Comparison of ENCODE assay signal across 8 mouse cellular contexts in the genomic region with DNA sequence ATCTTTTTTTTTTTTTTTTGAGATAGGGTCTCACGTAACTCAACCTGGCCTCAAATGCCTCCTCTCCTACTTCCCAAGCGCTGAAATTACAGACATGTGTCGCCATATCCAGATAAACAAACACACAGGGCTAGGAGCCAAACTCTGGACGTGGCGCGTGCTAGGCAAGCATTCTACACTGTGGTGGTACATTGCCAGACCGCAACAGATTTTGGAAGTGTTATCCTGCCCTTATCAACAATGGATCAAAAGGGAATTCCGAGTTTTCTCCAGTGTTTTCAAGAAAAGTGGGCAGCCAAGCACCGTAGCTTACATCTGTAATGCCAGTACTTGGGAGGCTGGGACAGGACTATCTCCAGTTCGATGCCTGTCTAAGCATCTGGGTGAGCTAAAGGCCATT. TPM values are rescaled to one million over a fixed set of nuclear protein-coding genes. Genes with fewer than 3 reads are reported as not detected.
DNase-seq lines count a peak whose midpoint lies in the region; ATAC-seq lines count a peak whose summit lies in the region.

No protein-coding gene starts in this region.

- H3K4me1 ChIP-seq in forebrain, embryonic 11.5 days (replicated peaks; ENCODE audit: control insufficient read depth, insufficient read depth, low read length): no peaks in the 10 kb centered on the region
- H3K4me1 ChIP-seq in liver, embryonic 12.5 days: peaks cover 54% of the 10 kb centered on the region

- WGBS in forebrain, embryonic 11.5 days: 43% methylated on average over 10 of the region's 10 CpGs
- 27% methylated on average over 10 of the region's 10 CpGs for WGBS in liver, embryonic 12.5 days (ENCODE audit: insufficient replicate concordance)

- H3K27me3 ChIP-seq in forebrain, embryonic 11.5 days (ENCODE audit: control insufficient read depth, insufficient read depth, low read length): no peaks in the 10 kb centered on the region
- H3K27me3 ChIP-seq in liver, embryonic 12.5 days (replicated peaks): no peaks in the 10 kb centered on the region

- no peak overlapping the region for H3K27ac ChIP-seq in forebrain, embryonic 11.5 days (ENCODE audit: low read depth, low read length)
- H3K27ac ChIP-seq in liver, embryonic 12.5 days: no peak overlapping the region

- no peaks in the 10 kb centered on the region for H3K36me3 ChIP-seq in forebrain, embryonic 11.5 days (ENCODE audit: control insufficient read depth, insufficient read depth, low read length)
- H3K36me3 ChIP-seq in liver, embryonic 12.5 days: peaks cover 20% of the 10 kb centered on the region

- H3K4me2 ChIP-seq in forebrain, embryonic 11.5 days (ENCODE audit: low read depth, low read length, severe bottlenecking): peak overlapping the region; percentile 59
- peak overlapping the region; percentile 83 for H3K4me2 ChIP-seq in liver, embryonic 12.5 days

- DNase-seq in cerebellum, postnatal 14 days: peak; percentile 41 to 62
- no peak for DNase-seq in cerebellum, adult 11 months
- peak; percentile 35 for DNase-seq in 3T3-L1 (ENCODE audit: low read depth, low spot score)
- DNase-seq in forebrain, embryonic 11.5 days (ENCODE audit: low spot score): no peak
- no peak for DNase-seq in layer of hippocampus, postnatal 36 days
- no peak for DNase-seq in ovary, postnatal 10 days (ENCODE audit: low spot score)
- no peak for DNase-seq in B cell, adult 2 months

- no peaks in the 10 kb centered on the region for H3K9me3 ChIP-seq in forebrain, embryonic 11.5 days (ENCODE audit: control insufficient read depth, low read length)
- no peaks in the 10 kb centered on the region for H3K9me3 ChIP-seq in liver, embryonic 12.5 days (replicated peaks)

- H3K9ac ChIP-seq in forebrain, embryonic 11.5 days (ENCODE audit: low read length): peak overlapping the region; percentile 66
- H3K9ac ChIP-seq in liver, embryonic 12.5 days: peak overlapping the region; percentile 66

- peak overlapping the region; percentile 67 for H3K4me3 ChIP-seq in forebrain, embryonic 11.5 days (ENCODE audit: low read depth, low read length)
- peak overlapping the region; percentile 77 for H3K4me3 ChIP-seq in liver, embryonic 12.5 days

- no peak for ATAC-seq in forebrain, embryonic 11.5 days (replicated peaks; ENCODE audit: low FRiP score)
- no peak for ATAC-seq in liver, embryonic 12.5 days

RNA-seq across cellular contexts. Expression of gene Bckdha, which starts 1.0 kb away (rescaled TPM):
- 30.5 and 38.0 TPM in 2 replicates for polyA plus RNA-seq in forebrain, embryonic 11.5 days (2014; fragmentation: Nextera tagmentation; extraction: Ambion mirVana)
- polyA plus RNA-seq in liver, embryonic 12.5 days (2016; fragmentation: Nextera tagmentation; extraction: Ambion mirVana): 21.0 and 21.7 TPM in 2 replicates
- total RNA-seq in layer of hippocampus, postnatal 36 days (2021): 10 to 100 TPM; 36.7 to 38.3 TPM

RNA-seq across cellular contexts. Expression of gene Exosc5, which starts 1.2 kb away (rescaled TPM):
- polyA plus RNA-seq in forebrain, embryonic 11.5 days (2014; fragmentation: Nextera tagmentation; extraction: Ambion mirVana): 52.2 and 56.4 TPM in 2 replicates
- 80.4 and 82.2 TPM in 2 replicates for polyA plus RNA-seq in liver, embryonic 12.5 days (2016; fragmentation: Nextera tagmentation; extraction: Ambion mirVana)
- total RNA-seq in layer of hippocampus, postnatal 36 days (2021): 10 to 100 TPM; 28.6 to 28.7 TPM

RNA-seq across cellular contexts. Expression of gene Tmem91, which starts 17.2 kb away (rescaled TPM):
- 2.7 and 3.2 TPM in 2 replicates for polyA plus RNA-seq in forebrain, embryonic 11.5 days (2014; fragmentation: Nextera tagmentation; extraction: Ambion mirVana)
- 2.0 and 3.2 TPM in 2 replicates for polyA plus RNA-seq in liver, embryonic 12.5 days (2016; fragmentation: Nextera tagmentation; extraction: Ambion mirVana)
- 10 to 100 TPM; 13.8 to 14.9 TPM for total RNA-seq in layer of hippocampus, postnatal 36 days (2021)

RNA-seq across cellular contexts. Expression of gene B9d2, which starts 22.8 kb away (rescaled TPM):
- 30.4 and 35.1 TPM in 2 replicates for polyA plus RNA-seq in forebrain, embryonic 11.5 days (2014; fragmentation: Nextera tagmentation; extraction: Ambion mirVana)
- polyA plus RNA-seq in liver, embryonic 12.5 days (2016; fragmentation: Nextera tagmentation; extraction: Ambion mirVana): 24.9 and 29.5 TPM in 2 replicates
- 10 to 100 TPM; 23.9 to 24.4 TPM for total RNA-seq in layer of hippocampus, postnatal 36 days (2021)

RNA-seq across cellular contexts. Expression of gene Tgfb1, which starts 29.0 kb away (rescaled TPM):
- 1.1 and 1.6 TPM in 2 replicates for polyA plus RNA-seq in forebrain, embryonic 11.5 days (2014; fragmentation: Nextera tagmentation; extraction: Ambion mirVana)
- polyA plus RNA-seq in liver, embryonic 12.5 days (2016; fragmentation: Nextera tagmentation; extraction: Ambion mirVana): 13.6 and 14.2 TPM in 2 replicates
- 1 to 10 TPM; 6.0 to 8.0 TPM for total RNA-seq in layer of hippocampus, postnatal 36 days (2021)

Comparison
In these comparisons a context has a peak if more than half of its experiments do, and no peak if none do; other contexts are left out.
1. DNase-seq: peak in cerebellum, postnatal 14 days (2 of 2) and 3T3-L1 (single experiment); none in cerebellum, adult 11 months (single experiment), forebrain, embryonic 11.5 days (single experiment), layer of hippocampus, postnatal 36 days (0 of 2), ovary, postnatal 10 days (single experiment) and B cell, adult 2 months (0 of 2).